In the genomic region with DNA sequence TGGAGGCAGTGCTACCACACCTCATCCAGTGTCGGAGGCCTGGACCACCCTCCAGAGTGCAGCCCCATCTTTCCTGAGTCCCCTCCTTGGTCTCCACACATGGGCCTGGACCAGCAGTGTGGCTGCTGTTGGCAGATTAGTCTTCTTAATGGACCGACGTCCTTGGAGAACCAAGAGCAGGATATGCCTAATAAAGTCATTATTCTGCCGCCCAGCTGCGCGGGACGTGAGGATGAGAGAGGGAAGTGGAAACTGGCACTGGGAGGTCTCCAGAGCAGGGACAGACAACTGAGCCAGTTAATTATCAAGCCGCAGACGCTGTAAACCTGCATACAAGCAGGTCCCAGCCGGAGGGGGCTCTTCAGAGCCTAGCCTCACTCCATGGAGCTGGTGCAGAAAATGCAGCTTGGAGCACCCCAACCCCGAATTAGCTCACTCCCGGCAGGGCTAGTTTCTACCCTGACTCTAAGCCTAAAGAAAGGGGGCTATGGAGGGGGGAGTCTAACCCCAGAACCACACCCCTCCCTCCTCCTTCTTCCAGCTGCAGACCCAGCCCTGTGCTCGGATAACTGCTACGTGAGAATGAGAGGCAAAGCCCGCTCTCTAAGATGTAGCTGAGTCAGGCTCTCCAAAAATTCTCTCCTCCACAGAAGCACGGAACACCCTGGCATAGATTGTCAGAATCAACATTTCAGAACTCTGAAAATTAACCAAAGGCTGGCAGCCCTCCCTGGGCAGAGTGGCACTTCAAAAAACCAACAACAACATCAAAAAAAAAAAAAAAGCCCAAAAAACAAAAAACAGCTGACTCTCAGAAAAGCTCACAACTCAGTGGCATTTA, we compare ENCODE assay signal across 9 mouse cellular contexts.
DNase-seq lines count a peak whose midpoint lies in the region; ATAC-seq and TF ChIP-seq lines count a peak whose summit lies in the region.
"Had no signal": no experiment of that assay in that cellular context is flagged by ENCODE, and none has a peak within 500 bp of the region (broad histone marks: within the 10 kb centered on the region; RNA-seq: fewer than 3 reads in every experiment).

No protein-coding gene starts in this region.

- no peaks in the 10 kb centered on the region for H3K36me3 ChIP-seq in kidney, embryonic 15.5 days
- H3K36me3 ChIP-seq in kidney, adult 2 months (ENCODE audit: control insufficient read depth, insufficient read depth, low read length), result no peaks in the 10 kb centered on the region
- no peaks in the 10 kb centered on the region for H3K36me3 ChIP-seq in hindbrain, embryonic 12.5 days
- no peaks in the 10 kb centered on the region for H3K36me3 ChIP-seq in midbrain, embryonic 13.5 days
- no peaks in the 10 kb centered on the region for H3K36me3 ChIP-seq in thymus, adult 2 months (ENCODE audit: control insufficient read depth, insufficient read depth, low read length)

- H3K4me3 ChIP-seq in kidney, embryonic 15.5 days (replicated peaks), result no peak overlapping the region
- H3K4me3 ChIP-seq in kidney, adult 2 months (ENCODE audit: insufficient read depth, low read depth, low read length), result no peak overlapping the region
- no peak overlapping the region for H3K4me3 ChIP-seq in hindbrain, embryonic 12.5 days
- no peak overlapping the region for H3K4me3 ChIP-seq in midbrain, embryonic 13.5 days (replicated peaks)
- no peak overlapping the region for H3K4me3 ChIP-seq in thymus, adult 2 months (ENCODE audit: control insufficient read depth, insufficient read depth, low read length)

- no peak; the same call in 1 of the 2 replicates for ATAC-seq in kidney, embryonic 15.5 days (replicated peaks; ENCODE audit: low FRiP score)
- peak; percentile 74 for ATAC-seq in hindbrain, embryonic 12.5 days (ENCODE audit: low FRiP score)
- peak; percentile 79 for ATAC-seq in midbrain, embryonic 13.5 days

- no peak for DNase-seq in kidney, adult 2 months
- peak; percentile 18 for DNase-seq in embryo, embryonic 10.5 days (ENCODE audit: low spot score)
- no peak for DNase-seq in thymus, adult 2 months
- no peak for DNase-seq in urinary bladder, postnatal 10 days (ENCODE audit: low spot score)
- no peak for DNase-seq in cerebellum, postnatal 10 days
- DNase-seq: kidney, postnatal 36 days had no signal

- no peaks in the 10 kb centered on the region for H3K9me3 ChIP-seq in kidney, embryonic 15.5 days (replicated peaks)
- H3K9me3 ChIP-seq in hindbrain, embryonic 12.5 days (replicated peaks), result 0 out of 2 replicates have a peak, but pooled peaks cover 4% of the 10 kb centered on the region
- H3K9me3 ChIP-seq in midbrain, embryonic 13.5 days, result no peaks in the 10 kb centered on the region; the same call in 1 of the 2 replicates

- TF ChIP-seq CTCF in kidney, adult 2 months (conservative IDR thresholded peaks at IDR 0.05; ENCODE audit: insufficient read depth, insufficient read length, low read depth, low read length), result no peak
- TF ChIP-seq CTCF in thymus, adult 2 months (IDR thresholded peaks at IDR 0.05; ENCODE audit: borderline replicate concordance, control insufficient read depth, extremely low read depth, insufficient read depth, low read length, poor library complexity), result no peak

- H3K4me1 ChIP-seq in kidney, embryonic 15.5 days, result peaks cover 14% of the 10 kb centered on the region
- H3K4me1 ChIP-seq in kidney, adult 2 months (ENCODE audit: control insufficient read depth, insufficient read depth, low read length), result no peaks in the 10 kb centered on the region
- H3K4me1 ChIP-seq in hindbrain, embryonic 12.5 days, result peaks cover 22% of the 10 kb centered on the region
- peaks cover 29% of the 10 kb centered on the region for H3K4me1 ChIP-seq in midbrain, embryonic 13.5 days (replicated peaks)
- H3K4me1 ChIP-seq in thymus, adult 2 months (replicated peaks; ENCODE audit: control insufficient read depth, insufficient read depth, low read length), result peaks cover 12% of the 10 kb centered on the region

- no peak overlapping the region; the same call in 1 of the 2 replicates for H3K9ac ChIP-seq in kidney, embryonic 15.5 days
- H3K9ac ChIP-seq in hindbrain, embryonic 12.5 days, result no peak overlapping the region
- no peak overlapping the region for H3K9ac ChIP-seq in midbrain, embryonic 13.5 days (replicated peaks)

- H3K27ac ChIP-seq in kidney, embryonic 15.5 days, result no peak overlapping the region
- H3K27ac ChIP-seq in kidney, adult 2 months (ENCODE audit: insufficient read depth, low read depth, low read length), result no peak overlapping the region
- peak overlapping the region; percentile 67 for H3K27ac ChIP-seq in hindbrain, embryonic 12.5 days
- peak overlapping the region; percentile 56 for H3K27ac ChIP-seq in midbrain, embryonic 13.5 days
- no peak overlapping the region for H3K27ac ChIP-seq in thymus, adult 2 months (ENCODE audit: control insufficient read depth, insufficient read depth, low read length)

- no peak for TF ChIP-seq POLR2A in kidney, adult 2 months (IDR thresholded peaks at IDR 0.05; ENCODE audit: low read depth, low read length)
- no peak for TF ChIP-seq POLR2A in thymus, adult 2 months (IDR thresholded peaks at IDR 0.05; ENCODE audit: control insufficient read depth, extremely low read depth, insufficient read depth, low read length, poor library complexity)

- WGBS in kidney, embryonic 15.5 days, result 12% methylated on average over 16 of the region's 16 CpGs
- WGBS in kidney, adult 2 months, result 16% methylated on average over 16 of the region's 16 CpGs
- 19% methylated on average over 16 of the region's 16 CpGs for whole genome bisulfite sequencing in hindbrain, embryonic 12.5 days
- WGBS in midbrain, embryonic 13.5 days, result 14% methylated on average over 16 of the region's 16 CpGs
- WGBS in thymus, adult 2 months, result 93% methylated on average over 16 of the region's 16 CpGs

- H3K4me2 ChIP-seq in kidney, embryonic 15.5 days, result peak overlapping the region; percentile 43
- H3K4me2 ChIP-seq in hindbrain, embryonic 12.5 days (replicated peaks), result peak overlapping the region; percentile 30; the same call in 1 of the 2 replicates
- H3K4me2 ChIP-seq in midbrain, embryonic 13.5 days (replicated peaks), result peak overlapping the region; percentile 23

- 0 out of 2 replicates have a peak, but pooled peaks cover 7% of the 10 kb centered on the region for H3K27me3 ChIP-seq in kidney, embryonic 15.5 days
- no peaks in the 10 kb centered on the region for H3K27me3 ChIP-seq in kidney, adult 2 months (replicated peaks; ENCODE audit: control insufficient read depth, insufficient read depth, low read length)
- H3K27me3 ChIP-seq in hindbrain, embryonic 12.5 days, result no peaks in the 10 kb centered on the region
- H3K27me3 ChIP-seq in midbrain, embryonic 13.5 days, result peaks cover 4% of the 10 kb centered on the region; the same call in 1 of the 2 replicates
- H3K27me3 ChIP-seq in thymus, adult 2 months (ENCODE audit: control insufficient read depth, insufficient read depth, low read length), result no peaks in the 10 kb centered on the region

Comparison
In these comparisons a context has a peak if more than half of its experiments do, and no peak if none do; other contexts are left out.
1. H3K27ac ChIP-seq: peak in hindbrain, embryonic 12.5 days (single experiment) and midbrain, embryonic 13.5 days (single experiment); none in kidney, embryonic 15.5 days (single experiment), kidney, adult 2 months (single experiment) and thymus, adult 2 months (single experiment).
2. Peak in every context shown above with its lines, with median percentiles within 50 percentile points of each other: H3K4me2 ChIP-seq.